Mouse (Mus musculus): ENCODE results near the gene Tfap2a. TPM values are rescaled to one million over a fixed set of nuclear protein-coding genes. Genes with fewer than 3 reads are reported as not detected.

Gene Tfap2a
- polyA plus RNA-seq, 1 experiment from 2014 or later = 3.3 TPM

- DNase-seq (ENCODE audit: low spot score) = peak; percentile 48
Measured at GRCm38 (mm10) chr13:40711661-40712525, 26.3 kb downstream of the Tfap2a start.

GRCm38 (mm10) chr13:40710062-40710342 is 28.2 kb downstream of the Tfap2a start:
- peaks cover 91% of the 10 kb centered on the region for H3K27me3 ChIP-seq (ENCODE audit: control insufficient read depth, insufficient read depth, low read length)

More at GRCm38 (mm10) chr13:40711661-40712525, 26.3 kb downstream of the Tfap2a start:
- Histone ChIP-seq H3K9me3 (ENCODE audit: control insufficient read depth, low read length) (no peaks in the 10 kb centered on the region), H3K4me2 (ENCODE audit: low read depth, low read length, severe bottlenecking) (no peak overlapping the region), H3K4me3 (ENCODE audit: low read depth, low read length) (no peak overlapping the region), H3K9ac (ENCODE audit: low read length) (no peak overlapping the region), H3K27me3 (ENCODE audit: control insufficient read depth, insufficient read depth, low read length) (peaks cover 83% of the 10 kb centered on the region), H3K36me3 (ENCODE audit: control insufficient read depth, insufficient read depth, low read length) (no peaks in the 10 kb centered on the region), H3K4me1 (replicated peaks; ENCODE audit: control insufficient read depth, insufficient read depth, low read length) (peaks cover 5% of the 10 kb centered on the region; the same call in 1 of the 2 replicates), H3K27ac (ENCODE audit: low read depth, low read length) (no peak overlapping the region)
- no peak for ATAC-seq (replicated peaks; ENCODE audit: low FRiP score)
- WGBS = 1% methylated on average over 7 of the region's 7 CpGs

GRCm38 (mm10) chr13:40709321-40710061 is 28.7 kb downstream of the Tfap2a start:
- peaks cover 91% of the 10 kb centered on the region for H3K27me3 ChIP-seq (ENCODE audit: control insufficient read depth, insufficient read depth, low read length)
- peak overlapping the region; percentile 8; the same call in 1 of the 2 replicates for H3K4me2 ChIP-seq (ENCODE audit: low read depth, low read length, severe bottlenecking)
- DNase-seq (ENCODE audit: low spot score) = no peak
- WGBS = under 1% methylated on average over 21 of the region's 21 CpGs
- no peaks in the 10 kb centered on the region for H3K9me3 ChIP-seq (ENCODE audit: control insufficient read depth, low read length)
- H3K36me3 ChIP-seq (ENCODE audit: control insufficient read depth, insufficient read depth, low read length) = no peaks in the 10 kb centered on the region
- no peak overlapping the region for H3K27ac ChIP-seq (ENCODE audit: low read depth, low read length)
- peak; percentile 25; the same call in 1 of the 2 replicates for ATAC-seq (replicated peaks; ENCODE audit: low FRiP score)
- peaks cover 3% of the 10 kb centered on the region; the same call in 1 of the 2 replicates for H3K4me1 ChIP-seq (replicated peaks; ENCODE audit: control insufficient read depth, insufficient read depth, low read length)
- no peak overlapping the region for H3K4me3 ChIP-seq (ENCODE audit: low read depth, low read length)
- H3K9ac ChIP-seq (ENCODE audit: low read length) = no peak overlapping the region

More at GRCm38 (mm10) chr13:40710062-40710342, 28.2 kb downstream of the Tfap2a start:
- Histone ChIP-seq H3K27ac (ENCODE audit: low read depth, low read length) (no peak overlapping the region), H3K4me3 (ENCODE audit: low read depth, low read length) (no peak overlapping the region), H3K9me3 (ENCODE audit: control insufficient read depth, low read length) (no peaks in the 10 kb centered on the region), H3K36me3 (ENCODE audit: control insufficient read depth, insufficient read depth, low read length) (no peaks in the 10 kb centered on the region), H3K4me1 (replicated peaks; ENCODE audit: control insufficient read depth, insufficient read depth, low read length) (peaks cover 3% of the 10 kb centered on the region; the same call in 1 of the 2 replicates), H3K9ac (ENCODE audit: low read length) (no peak overlapping the region), H3K4me2 (ENCODE audit: low read depth, low read length, severe bottlenecking) (0 out of 2 replicates have a peak overlapping the region, but pooled peaks have one; percentile 11)
- 0% methylated on average over 11 of the region's 11 CpGs for WGBS
- no peak for ATAC-seq (replicated peaks; ENCODE audit: low FRiP score)
- DNase-seq (ENCODE audit: low spot score) = peak; percentile 57

GRCm38 (mm10) chr13:40708913-40709312 is 29.3 kb downstream of the Tfap2a start:
- Histone ChIP-seq H3K4me1 (replicated peaks; ENCODE audit: control insufficient read depth, insufficient read depth, low read length) (peaks cover 3% of the 10 kb centered on the region; the same call in 1 of the 2 replicates), H3K9me3 (ENCODE audit: control insufficient read depth, low read length) (no peaks in the 10 kb centered on the region), H3K4me2 (ENCODE audit: low read depth, low read length, severe bottlenecking) (peak overlapping the region; percentile 24; the same call in 1 of the 2 replicates), H3K4me3 (ENCODE audit: low read depth, low read length) (no peak overlapping the region), H3K27ac (ENCODE audit: low read depth, low read length) (no peak overlapping the region), H3K9ac (ENCODE audit: low read length) (no peak overlapping the region), H3K27me3 (ENCODE audit: control insufficient read depth, insufficient read depth, low read length) (peaks cover 89% of the 10 kb centered on the region), H3K36me3 (ENCODE audit: control insufficient read depth, insufficient read depth, low read length) (no peaks in the 10 kb centered on the region)
- WGBS = under 1% methylated on average over 26 of the region's 26 CpGs
- peak; percentile 77 for DNase-seq (ENCODE audit: low spot score)
- ATAC-seq (replicated peaks; ENCODE audit: low FRiP score) = peak; percentile 55

GRCm38 (mm10) chr13:40708271-40708670 is 29.9 kb downstream of the Tfap2a start:
- DNase-seq (ENCODE audit: low spot score) (no peak), ATAC-seq (replicated peaks; ENCODE audit: low FRiP score) (no peak)
- 1% methylated on average over 5 of the region's 5 CpGs for WGBS
- Histone ChIP-seq H3K4me1 (replicated peaks; ENCODE audit: control insufficient read depth, insufficient read depth, low read length) (peaks cover 3% of the 10 kb centered on the region; the same call in 1 of the 2 replicates), H3K27ac (ENCODE audit: low read depth, low read length) (no peak overlapping the region), H3K9ac (ENCODE audit: low read length) (no peak overlapping the region), H3K27me3 (ENCODE audit: control insufficient read depth, insufficient read depth, low read length) (peaks cover 90% of the 10 kb centered on the region), H3K9me3 (ENCODE audit: control insufficient read depth, low read length) (no peaks in the 10 kb centered on the region), H3K4me3 (ENCODE audit: low read depth, low read length) (no peak overlapping the region), H3K36me3 (ENCODE audit: control insufficient read depth, insufficient read depth, low read length) (no peaks in the 10 kb centered on the region), H3K4me2 (ENCODE audit: low read depth, low read length, severe bottlenecking) (no peak overlapping the region)

- Histone ChIP-seq H3K4me2 (ENCODE audit: low read depth, low read length, severe bottlenecking) (no peak overlapping the region), H3K9me3 (ENCODE audit: control insufficient read depth, low read length) (no peaks in the 10 kb centered on the region), H3K9ac (ENCODE audit: low read length) (no peak overlapping the region), H3K36me3 (ENCODE audit: control insufficient read depth, insufficient read depth, low read length) (no peaks in the 10 kb centered on the region), H3K4me1 (replicated peaks; ENCODE audit: control insufficient read depth, insufficient read depth, low read length) (peaks cover 4% of the 10 kb centered on the region; the same call in 1 of the 2 replicates), H3K27me3 (ENCODE audit: control insufficient read depth, insufficient read depth, low read length) (peaks cover 93% of the 10 kb centered on the region), H3K27ac (ENCODE audit: low read depth, low read length) (no peak overlapping the region), H3K4me3 (ENCODE audit: low read depth, low read length) (no peak overlapping the region)
- ATAC-seq (replicated peaks; ENCODE audit: low FRiP score) (no peak), DNase-seq (ENCODE audit: low spot score) (no peak)
- 7% methylated on average over 3 of the region's 3 CpGs for WGBS
Measured at GRCm38 (mm10) chr13:40707646-40708045, 30.5 kb downstream of the Tfap2a start.

GRCm38 (mm10) chr13:40706612-40707011 is 31.6 kb downstream of the Tfap2a start:
- DNase-seq (ENCODE audit: low spot score) (no peak), ATAC-seq (replicated peaks; ENCODE audit: low FRiP score) (no peak)
- H3K27ac ChIP-seq (ENCODE audit: low read depth, low read length) = no peak overlapping the region
- H3K4me3 ChIP-seq (ENCODE audit: low read depth, low read length) = no peak overlapping the region
- no peak overlapping the region for H3K4me2 ChIP-seq (ENCODE audit: low read depth, low read length, severe bottlenecking)
- no peaks in the 10 kb centered on the region for H3K36me3 ChIP-seq (ENCODE audit: control insufficient read depth, insufficient read depth, low read length)
- H3K9me3 ChIP-seq (ENCODE audit: control insufficient read depth, low read length) = no peaks in the 10 kb centered on the region
- H3K27me3 ChIP-seq (ENCODE audit: control insufficient read depth, insufficient read depth, low read length) = peaks cover 93% of the 10 kb centered on the region
- WGBS = 3% methylated on average over 5 of the region's 5 CpGs
- H3K4me1 ChIP-seq (replicated peaks; ENCODE audit: control insufficient read depth, insufficient read depth, low read length) = peaks cover 6% of the 10 kb centered on the region; the same call in 1 of the 2 replicates
- H3K9ac ChIP-seq (ENCODE audit: low read length) = no peak overlapping the region

- ATAC-seq (replicated peaks; ENCODE audit: low FRiP score) (no peak), DNase-seq (ENCODE audit: low spot score) (no peak)
- WGBS = 4% methylated on average over 4 of the region's 4 CpGs
- no peak overlapping the region for H3K4me3 ChIP-seq (ENCODE audit: low read depth, low read length)
- no peaks in the 10 kb centered on the region for H3K36me3 ChIP-seq (ENCODE audit: control insufficient read depth, insufficient read depth, low read length)
- peaks cover 6% of the 10 kb centered on the region; the same call in 1 of the 2 replicates for H3K4me1 ChIP-seq (replicated peaks; ENCODE audit: control insufficient read depth, insufficient read depth, low read length)
- H3K9ac ChIP-seq (ENCODE audit: low read length) = no peak overlapping the region
- no peak overlapping the region for H3K27ac ChIP-seq (ENCODE audit: low read depth, low read length)
- no peak overlapping the region for H3K4me2 ChIP-seq (ENCODE audit: low read depth, low read length, severe bottlenecking)
- no peaks in the 10 kb centered on the region for H3K9me3 ChIP-seq (ENCODE audit: control insufficient read depth, low read length)
- H3K27me3 ChIP-seq (ENCODE audit: control insufficient read depth, insufficient read depth, low read length) = peaks cover 92% of the 10 kb centered on the region
Measured at GRCm38 (mm10) chr13:40705821-40706425, 32.3 kb downstream of the Tfap2a start.
